Mouse (Mus musculus): Measurements from ENCODE around the gene Glis2.
A peak's percentile ranks its signal among the peaks of the same experiment; 100 is the strongest.

The Glis2 gene

DNA sequence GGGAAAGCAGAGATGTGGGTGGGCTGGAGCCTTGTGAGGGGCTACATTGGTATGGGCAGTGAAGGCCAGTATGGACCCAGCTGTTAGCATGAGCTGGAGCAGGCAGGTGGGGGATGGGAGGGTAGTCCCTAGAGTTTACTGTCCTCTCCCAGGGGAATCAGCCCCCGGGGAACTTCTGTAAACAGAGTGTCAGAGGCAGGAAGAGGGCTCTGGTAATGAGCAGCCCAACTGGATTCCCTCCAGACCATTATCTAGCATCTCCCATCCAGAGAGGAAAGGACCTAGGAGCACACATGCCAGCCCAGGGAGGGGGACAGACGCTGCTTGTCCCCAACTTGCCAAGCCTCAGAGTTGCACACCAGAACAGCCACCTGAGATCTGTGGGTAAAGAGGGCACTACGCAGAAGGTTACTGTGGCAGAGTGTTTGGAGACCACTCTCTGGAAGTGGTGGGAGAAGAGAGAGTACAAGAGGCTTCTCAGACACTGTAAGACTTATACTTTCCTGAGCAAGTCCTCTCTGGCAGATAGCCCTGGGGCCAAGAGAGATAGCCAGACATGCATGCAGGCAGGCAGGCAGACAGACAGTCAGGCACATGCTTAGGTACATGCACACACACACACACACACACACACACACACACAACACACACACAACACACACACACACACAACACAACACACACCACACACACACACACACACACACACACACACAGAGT lies 46.8 kb downstream of the Glis2 start:
- no peak for DNase-seq

DNA sequence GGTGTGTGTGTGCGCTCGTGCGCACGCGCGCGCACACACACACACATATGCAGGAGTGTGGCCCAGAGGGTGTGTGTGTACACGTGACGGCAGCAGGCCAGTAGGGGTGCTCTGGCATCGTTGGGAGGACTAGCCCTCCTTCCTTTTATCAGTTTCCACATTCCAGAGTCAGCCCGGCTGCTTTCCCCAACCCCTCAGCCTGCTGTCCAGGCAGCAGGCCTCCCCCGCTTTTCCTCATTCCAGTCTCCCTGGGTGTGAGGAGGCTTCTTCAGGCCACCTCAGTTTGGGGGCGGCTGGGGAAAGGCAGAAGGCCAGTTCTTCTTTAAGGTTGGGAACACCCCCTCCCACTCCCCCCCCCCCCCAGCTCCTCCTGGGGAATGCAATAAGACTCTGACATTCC lies 47.7 kb downstream of the Glis2 start:
- no peak for DNase-seq

DNA sequence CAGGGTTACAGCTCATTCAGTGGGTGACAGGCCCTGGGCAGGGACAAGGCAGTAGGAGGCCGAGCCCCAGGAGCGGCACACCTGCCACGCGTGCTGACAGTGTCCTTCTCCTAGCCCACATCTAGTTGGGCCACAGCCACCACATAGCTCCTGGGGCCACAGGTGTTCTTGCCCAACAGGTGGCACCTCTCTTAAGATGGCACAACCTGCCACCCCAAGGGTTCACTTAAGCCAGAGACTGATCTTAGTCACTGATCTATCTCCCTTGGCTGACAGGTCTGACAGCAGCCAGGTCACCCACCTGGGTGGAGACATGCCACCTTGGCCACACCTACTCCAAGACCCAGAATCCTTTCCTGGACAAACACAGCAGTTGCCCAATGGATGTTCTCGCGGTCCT lies 48.4 kb downstream of the Glis2 start:
- DNase-seq, result no peak

DNA sequence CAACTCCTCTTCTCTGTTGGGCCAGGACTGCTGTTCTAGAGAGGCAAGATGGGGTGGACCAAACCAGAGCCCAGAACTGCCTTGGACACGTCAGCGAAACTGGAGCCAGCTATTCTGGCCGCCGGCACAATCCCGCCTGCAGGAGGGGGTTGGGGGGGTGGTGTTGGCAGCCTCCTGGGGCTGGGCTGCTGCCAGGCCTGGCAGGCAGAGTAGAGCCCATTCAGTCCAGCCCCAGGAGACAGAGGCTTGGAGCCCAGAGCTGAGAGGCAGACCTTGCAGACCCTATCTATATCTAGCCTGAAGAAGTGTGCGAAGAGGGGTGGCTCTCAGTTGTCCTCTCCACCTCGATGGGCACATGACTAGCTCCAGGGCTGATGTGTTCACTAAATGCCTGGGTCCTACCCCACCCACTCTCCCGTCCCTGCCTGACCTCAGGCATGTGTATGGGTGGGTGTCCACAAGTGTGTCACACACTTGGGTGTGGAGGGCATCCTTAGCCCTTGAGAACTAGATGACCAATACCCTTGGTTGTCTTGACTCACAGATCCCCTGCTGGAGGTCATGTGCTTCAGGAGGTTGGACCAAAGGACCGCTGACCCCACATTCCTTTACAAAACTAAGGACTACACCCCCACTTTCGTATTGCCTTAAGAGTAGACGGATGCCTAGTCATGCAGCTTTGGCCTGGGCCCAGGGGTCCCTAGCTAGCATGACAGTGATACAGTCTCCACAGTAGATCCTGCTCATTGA lies 49.3 kb downstream of the Glis2 start:
- DNase-seq, result peak; percentile 73 to 79

DNA sequence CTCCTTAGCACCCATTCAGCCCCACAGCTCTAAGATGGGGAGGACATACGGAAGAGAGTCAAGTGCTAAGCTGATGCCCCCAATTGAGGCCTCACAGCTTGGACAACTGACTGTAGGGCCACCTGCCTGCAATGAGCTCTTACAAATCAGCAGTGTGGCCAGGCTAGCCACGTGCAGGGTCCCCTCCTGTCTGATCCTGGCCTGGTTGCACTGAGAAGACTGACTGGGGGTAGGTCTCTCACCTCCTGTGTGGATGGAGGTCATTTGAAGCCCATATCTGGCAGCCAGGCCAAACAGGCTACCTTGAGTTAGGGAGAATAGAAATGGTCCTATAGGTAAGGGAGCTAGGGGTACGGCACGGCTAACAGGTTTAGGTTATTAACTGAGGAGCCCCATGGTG lies 51.4 kb downstream of the Glis2 start:
- DNase-seq, result no peak

DNA sequence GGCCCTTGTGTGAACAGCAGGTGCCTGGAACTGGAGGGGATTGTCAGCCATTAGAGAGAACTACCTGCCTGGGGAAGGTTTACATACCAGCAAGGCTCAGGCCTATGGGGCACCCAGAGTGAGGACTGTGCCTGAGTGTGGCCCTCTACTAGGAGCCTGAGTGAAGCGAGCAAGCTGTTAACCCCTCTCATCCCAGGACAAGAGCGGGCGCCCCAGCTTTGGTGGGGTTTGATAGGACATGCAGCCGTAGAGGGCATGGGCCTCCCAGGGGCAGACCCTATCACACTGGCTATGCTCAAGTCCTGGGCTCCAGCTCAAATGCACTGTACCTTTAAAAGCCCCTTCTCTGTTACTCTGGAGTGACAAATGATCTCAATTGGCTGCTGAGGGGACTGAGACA lies 52.3 kb downstream of the Glis2 start:
- DNase-seq, result no peak

DNA sequence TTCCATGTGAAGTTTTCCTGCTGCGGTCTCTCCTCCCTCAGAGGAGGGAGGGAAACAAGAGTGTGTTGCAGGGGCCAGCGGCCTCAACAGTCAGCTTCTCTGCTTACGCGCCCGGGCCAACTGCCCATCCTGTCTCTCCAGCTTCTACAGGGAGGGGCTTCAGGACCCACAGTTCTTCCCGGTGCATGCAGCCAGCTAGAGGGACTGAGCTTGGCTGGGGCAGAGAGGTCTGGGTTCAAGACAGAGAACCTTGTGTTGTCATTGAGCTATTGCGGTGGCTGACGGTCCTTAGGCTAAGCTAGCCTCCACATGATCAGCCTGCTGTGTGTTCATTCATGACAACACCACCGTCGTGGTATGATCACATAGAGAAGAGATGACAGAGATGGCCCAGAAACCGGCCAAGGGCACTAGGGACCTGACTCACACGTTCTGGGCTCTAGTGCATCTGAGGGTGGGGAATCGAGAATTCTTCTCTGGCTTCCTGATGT lies 53.2 kb downstream of the Glis2 start:
- no peak for DNase-seq

DNA sequence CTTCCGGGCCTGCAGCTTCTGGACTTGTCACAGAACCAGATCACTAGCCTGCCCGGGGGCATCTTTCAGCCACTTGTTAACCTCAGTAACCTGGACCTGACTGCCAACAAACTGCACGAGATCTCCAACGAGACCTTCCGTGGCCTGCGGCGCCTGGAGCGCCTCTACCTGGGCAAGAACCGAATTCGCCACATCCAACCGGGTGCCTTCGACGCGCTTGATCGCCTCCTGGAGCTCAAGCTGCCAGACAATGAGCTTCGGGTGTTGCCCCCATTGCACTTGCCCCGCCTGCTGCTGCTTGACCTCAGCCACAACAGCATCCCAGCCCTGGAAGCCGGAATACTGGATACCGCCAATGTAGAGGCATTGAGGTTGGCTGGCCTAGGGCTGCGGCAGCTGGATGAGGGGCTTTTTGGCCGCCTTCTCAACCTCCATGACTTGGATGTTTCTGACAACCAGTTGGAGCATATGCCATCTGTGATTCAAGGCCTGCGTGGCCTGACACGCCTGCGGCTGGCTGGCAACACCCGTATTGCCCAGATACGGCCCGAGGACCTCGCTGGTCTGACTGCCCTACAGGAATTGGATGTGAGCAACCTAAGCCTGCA lies 54.0 kb downstream of the Glis2 start:
- no peak for DNase-seq

DNA sequence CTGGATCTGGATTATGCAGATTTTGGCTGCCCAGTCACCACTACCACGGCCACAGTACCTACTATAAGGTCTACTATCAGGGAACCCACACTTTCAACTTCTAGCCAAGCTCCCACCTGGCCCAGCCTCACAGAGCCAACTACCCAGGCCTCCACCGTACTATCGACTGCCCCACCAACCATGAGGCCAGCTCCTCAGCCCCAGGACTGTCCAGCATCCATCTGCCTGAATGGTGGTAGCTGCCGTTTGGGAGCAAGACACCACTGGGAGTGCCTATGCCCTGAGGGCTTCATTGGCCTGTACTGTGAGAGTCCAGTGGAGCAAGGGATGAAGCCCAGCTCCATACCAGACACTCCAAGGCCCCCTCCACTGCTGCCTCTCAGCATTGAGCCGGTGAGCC lies 54.7 kb downstream of the Glis2 start:
- DNase-seq, result no peak

DNA sequence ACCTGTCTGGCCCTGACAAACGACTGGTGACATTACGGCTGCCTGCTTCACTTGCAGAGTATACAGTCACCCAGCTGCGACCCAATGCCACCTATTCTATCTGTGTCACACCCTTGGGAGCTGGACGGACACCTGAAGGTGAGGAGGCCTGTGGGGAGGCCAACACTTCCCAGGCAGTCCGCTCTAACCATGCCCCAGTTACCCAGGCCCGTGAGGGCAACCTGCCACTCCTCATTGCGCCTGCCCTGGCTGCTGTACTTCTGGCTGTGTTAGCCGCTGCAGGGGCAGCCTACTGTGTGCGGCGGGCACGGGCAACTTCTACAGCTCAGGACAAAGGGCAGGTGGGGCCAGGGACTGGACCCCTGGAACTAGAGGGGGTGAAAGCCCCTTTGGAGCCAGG lies 55.2 kb downstream of the Glis2 start:
- DNase-seq, result no peak

DNA sequence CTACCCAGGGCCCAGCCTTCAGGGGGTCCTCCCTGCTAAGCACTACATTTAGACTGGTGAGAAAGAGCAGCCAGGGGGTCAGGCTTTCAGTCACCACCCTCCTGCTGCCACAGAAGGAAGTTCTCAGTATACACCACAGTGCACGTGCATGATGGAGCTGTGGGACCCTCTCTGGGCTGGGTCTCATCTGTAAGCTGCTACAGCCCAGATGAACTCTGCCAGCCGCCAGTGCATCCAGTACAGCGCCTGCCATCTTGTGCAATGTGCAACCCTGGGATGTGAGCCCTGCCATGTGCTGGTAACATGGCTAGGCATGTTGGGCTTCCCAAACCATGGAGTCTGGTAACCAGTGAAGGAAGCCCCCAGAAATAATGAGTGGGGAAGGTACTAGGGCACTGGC lies 55.6 kb downstream of the Glis2 start:
- DNase-seq, result no peak

DNA sequence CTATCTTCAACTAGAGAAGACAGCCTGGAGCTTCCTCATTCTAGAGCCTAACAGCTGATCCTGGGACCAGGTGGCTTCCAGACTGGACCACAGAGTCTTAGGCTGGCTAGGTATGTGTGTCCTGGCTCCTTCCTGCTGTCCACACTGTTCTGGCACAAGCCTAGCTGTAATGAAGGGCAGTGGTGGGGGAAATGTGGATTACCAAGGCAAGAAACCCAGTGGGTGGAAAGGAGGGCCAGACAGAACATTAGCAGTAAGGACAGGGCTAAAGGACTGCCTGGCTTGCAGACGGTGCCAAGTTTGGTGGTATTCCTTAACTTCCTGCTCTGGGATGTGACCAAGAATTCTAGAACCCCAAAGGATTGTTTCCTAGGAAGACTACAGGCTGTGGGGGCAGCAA lies 56.6 kb downstream of the Glis2 start:
- no peak for DNase-seq

DNA sequence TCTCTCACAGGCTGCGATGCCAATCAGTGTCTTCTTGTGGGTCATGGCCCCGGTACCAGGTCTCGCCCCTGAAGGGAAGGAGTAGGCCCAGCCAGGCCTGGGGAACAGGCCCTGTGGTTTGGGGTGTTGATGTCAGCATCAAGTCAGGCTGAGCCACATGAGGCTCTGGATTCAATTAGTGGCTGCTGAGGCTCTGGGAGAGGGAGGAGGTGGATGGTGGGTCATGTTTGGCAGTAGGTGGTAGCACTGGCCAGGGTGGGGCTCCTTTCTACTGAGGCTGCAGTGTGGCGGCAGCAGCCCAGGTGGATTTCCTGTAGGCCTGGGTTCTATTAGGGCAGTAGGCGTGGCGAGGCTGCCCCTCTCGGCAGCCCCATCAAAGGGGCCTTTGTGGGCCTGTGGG lies 57.1 kb downstream of the Glis2 start:
- DNase-seq, result no peak

DNA sequence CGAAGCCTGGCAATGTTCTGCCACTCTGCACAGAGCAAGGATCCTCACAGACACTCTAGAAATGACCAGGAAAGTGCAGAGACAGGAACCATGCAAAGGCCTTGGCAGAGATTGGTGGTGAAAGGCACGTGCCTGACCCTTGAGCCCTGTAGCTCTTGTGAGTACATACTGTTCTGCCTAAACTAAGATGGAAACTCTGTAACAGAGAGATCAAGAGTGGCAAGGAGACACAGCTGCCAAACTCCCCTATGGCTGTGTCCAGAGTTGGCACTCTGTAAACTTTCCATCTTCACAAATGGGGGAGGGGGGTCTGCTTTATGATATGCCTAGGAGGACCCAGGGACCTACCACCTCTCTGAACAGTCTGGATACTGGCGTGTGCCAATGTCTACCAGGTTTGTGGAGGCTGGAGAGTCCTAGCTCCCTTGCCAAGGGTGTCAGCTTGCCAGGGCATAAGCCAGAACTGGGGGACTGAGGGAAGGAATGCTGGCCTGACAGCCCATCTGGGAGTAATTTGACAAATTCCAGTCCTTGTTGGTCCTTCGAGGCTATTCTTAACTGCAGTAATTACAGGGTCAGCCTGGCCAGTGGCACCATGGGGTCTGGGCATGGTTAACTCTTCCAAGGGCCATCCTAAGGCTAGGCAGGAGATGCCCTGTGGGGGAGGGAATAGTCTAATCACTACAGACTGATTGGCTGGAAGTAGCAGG lies 58.3 kb downstream of the Glis2 start:
- DNase-seq, result peak; percentile 75 to 87

DNA sequence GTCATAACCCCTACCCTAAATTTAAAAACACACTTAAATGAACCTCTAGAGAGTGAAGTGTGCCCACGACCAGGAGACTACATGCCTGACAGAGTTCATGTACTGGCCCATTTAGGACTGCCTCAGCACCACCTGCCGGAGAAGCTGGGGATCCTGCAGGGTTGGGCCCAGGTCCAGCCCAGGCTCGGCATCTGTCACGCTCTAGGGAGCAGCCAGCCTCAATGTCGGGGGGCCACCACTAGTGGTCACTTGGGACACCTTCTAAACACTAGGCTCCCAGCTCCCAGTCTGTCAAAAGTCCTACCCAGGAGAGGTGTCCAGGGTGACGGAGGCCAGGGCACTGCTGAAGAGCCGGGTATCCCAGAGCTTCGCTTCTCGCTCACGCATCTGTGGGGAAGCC lies 60.2 kb downstream of the Glis2 start:
- peak; percentile 40 to 57 for DNase-seq

DNA sequence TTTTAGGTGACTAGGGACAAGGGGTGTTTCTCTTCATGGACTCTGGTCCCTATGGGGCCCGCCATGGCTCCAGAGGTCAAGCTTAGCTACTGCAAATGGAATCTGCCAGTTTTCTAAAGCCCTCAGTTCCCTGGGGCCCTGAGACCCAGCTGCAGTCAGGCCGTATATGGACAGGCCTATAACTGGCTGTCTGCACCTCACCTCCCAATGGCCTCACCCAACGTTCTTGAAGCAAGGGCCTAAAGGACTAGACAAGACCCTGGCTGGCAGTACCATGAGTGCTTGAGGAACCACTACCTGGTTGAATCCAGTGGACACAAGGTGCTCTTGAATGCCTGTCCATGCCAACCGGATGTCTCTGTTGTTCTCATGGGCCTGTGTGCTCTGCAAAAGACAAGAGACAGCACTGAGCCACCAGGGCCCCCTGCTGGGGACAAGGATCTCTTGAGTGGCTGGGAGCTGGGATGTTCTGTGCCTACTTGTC lies 60.8 kb downstream of the Glis2 start:
- no peak for DNase-seq

DNA sequence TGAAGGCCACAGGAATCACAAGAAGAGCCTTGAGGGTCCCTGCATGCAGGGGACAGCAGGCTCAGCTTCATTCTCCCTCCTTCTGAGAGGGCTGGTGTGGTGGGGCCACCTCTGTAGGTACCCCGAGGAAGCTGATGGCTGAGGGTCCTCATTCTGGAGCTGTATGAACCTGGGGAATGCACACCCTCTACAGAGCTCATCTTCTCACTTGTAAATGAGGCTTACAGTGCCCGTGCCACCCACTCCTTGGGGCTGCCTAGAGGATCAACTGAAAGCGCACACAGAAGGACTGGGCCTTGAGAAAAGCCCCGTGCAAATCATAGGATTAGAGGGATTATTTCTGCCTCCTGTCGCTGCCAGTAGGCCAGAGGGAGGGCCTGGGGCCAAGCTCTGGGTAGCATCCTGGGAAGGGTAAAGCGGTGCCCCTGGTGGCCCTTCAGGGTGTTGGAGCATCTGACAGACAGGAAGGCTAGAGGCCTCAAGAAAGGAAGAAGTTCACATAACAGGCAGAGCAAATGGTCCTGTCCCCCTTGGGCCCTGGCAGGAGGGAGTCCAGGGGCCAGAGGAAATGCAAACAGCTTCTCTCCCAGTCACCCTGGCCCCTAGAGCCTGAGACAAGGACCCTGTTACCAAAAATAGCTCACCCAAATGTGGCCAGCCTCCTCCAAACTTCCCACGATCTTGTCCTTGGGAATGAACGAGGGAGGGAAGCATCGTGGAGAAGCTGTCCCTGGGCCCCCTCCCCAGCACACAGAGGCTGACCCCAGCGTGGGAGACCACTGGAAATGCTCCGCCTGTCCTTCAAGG lies 61.5 kb downstream of the Glis2 start:
- DNase-seq, result no peak

DNA sequence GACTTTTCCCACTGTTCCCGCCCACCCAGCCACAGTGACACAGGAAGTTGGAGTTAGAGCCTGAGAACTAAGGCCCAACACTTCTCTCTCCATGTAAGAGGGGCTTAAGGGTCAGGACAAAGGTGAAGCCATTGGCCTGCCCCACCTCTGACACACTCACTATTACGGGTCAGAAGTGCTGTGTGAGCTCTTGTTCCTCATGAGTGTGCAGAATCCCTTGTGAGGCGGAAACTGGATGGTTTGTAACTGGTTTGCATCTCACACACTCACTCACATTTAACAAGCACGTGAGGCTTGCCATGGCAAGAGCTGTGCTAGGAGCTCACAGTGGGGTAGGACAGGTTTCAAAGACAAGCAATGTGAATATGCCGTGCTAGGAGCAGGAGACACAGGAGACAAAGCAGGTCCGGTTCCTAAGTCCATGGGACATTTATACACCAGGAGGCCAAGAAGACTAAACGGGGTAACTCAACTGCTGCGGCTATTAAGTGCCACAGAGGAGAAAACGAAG lies 62.1 kb downstream of the Glis2 start:
- DNase-seq, result no peak

DNA sequence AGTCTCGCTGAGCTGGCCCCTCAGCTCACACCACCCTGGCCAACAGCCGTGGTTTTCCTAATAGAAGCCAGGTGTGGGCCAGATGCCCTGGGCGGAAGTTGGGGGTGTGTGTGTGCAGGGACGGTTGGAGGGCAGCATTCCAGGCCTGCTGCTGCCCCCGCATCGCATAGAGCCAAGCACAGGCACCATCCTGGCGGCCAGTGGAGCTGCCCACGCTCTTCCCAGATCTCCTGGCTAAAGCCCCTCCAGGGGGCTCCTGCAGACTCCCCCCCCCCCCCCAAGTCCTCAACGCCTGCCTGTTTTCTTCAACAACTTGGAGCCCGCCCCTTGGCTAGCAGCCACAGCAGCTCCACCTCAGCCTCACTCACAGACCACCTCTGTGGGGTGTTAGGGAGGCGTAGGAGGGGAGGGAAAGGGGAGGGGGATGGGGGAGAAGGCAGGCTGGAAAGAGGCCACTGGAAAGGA lies 64.3 kb downstream of the Glis2 start:
- no peak for DNase-seq

DNA sequence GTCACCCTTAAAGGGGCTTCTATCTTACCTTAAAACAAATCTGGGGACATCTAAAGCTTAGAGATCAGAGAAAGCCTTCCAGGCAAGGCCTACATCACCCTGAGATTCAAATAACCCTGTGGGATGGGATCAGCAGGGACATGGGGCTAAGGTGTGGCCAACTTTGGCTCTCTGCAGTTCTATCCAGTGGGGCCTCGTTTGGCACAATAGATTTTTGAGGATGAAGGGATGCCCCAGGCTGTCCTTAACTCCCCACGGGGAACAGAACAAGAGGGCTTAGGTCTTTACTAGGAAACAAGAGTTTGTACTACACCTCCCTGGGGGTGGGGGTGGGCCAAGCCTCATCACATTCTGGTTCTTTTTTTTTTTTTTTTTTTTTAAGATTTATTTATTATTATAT lies 64.8 kb downstream of the Glis2 start:
- DNase-seq, result no peak

DNA sequence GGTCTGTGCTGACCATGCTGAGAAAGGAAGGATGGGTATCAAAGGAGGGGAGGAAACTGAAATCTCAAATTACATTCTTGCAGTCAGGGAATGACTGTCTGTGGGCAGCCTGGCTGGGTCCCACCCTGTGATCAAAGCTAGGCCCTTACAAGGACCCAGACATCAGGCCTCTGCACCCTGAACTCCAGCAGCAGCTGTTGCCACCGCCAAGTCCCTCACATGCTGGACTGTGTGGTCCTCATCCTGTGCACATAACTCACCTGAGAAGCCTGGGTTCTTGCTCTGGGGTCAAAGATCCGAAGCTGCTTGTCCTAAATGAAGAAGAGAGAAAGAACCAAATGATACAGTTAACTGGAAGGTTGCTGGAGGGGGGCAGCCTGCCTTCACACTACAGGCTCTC lies 67.1 kb downstream of the Glis2 start:
- DNase-seq, result no peak

DNA sequence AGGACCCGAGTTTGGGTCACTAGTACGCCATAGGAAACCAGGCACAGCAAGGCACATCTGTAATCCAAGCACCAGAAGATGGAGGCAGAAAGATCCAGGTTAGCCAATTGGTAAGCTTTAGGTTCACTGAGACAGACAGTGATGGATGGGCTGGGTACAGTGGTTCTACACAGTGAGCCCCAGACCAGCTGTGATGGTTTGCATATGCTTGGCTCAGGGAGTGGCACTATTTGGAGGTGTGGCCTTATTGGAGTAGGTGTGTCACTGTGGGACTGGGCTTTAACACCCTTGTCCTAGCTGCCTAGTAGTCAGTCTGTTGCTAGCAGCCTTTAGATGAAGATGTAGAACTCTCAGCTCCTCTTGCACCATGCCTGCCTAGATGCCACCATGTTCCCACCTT lies 69.3 kb downstream of the Glis2 start:
- DNase-seq, result no peak

Measured in cerebellum, adult 18-20 months (tissue).